23 mouse cellular contexts compared by ENCODE assay signal in the genomic region with DNA sequence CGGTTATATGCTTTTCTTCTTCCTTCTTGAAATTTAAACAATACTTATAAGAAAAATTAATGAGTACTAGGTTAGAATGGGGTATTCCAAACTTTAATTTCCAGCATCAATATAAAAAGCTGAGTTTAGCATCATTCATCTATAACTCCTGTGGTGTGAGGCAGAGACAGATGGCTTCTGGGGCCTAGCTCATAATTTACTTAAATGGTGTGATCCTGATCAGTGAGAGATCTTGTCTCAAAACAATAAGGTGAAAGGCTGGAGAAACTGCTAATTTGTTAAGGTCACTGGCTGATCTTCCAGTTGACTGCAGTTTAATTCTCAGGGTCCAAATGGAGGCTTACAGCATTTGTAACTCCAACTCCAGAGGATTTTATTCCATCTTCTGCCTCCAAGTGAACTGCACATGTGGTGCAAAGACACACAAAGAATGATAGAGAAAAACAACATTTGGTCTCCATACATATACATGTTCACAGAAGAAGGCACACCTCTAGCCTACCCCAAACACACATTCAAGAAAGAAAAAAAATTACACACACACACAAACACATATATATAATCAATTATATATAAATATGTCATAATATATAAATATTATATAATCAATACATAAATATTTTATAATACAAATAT. TPM values are rescaled to one million over a fixed set of nuclear protein-coding genes. Genes with fewer than 3 reads are reported as not detected.
"Had no signal": no experiment of that assay in that cellular context is flagged by ENCODE, and none has a peak within 500 bp of the region (broad histone marks: within the 10 kb centered on the region; RNA-seq: fewer than 3 reads in every experiment).

No protein-coding gene starts in this region.

RNA-seq across cellular contexts. Expression of gene Mageb5, which starts 23.1 kb away (rescaled TPM):
- polyA plus RNA-seq: heart, embryonic 13.5 days; heart, embryonic 14.5 days; heart, embryonic 15.5 days; heart, embryonic 16.5 days; heart, postnatal 0 days; hindbrain, embryonic 10.5 days; hindbrain, embryonic 12.5 days; hindbrain, embryonic 13.5 days; hindbrain, embryonic 14.5 days; hindbrain, embryonic 15.5 days; hindbrain, embryonic 16.5 days; hindbrain, postnatal 0 days; inflammation-experienced regulatory T-cells, adult 6 months; intestine, embryonic 14.5 days; intestine, embryonic 15.5 days; intestine, embryonic 16.5 days; intestine, postnatal 0 days; kidney, adult 2 months; kidney, embryonic 14.5 days; kidney, embryonic 15.5 days; kidney, embryonic 16.5 days; kidney, postnatal 0 days; large intestine, adult 2 months had no signal
